Mouse (Mus musculus) megakaryocyte, embryonic 14.5 days (primary cell): ENCODE measurements at regions not wholly inside any gene's neighbourhood (a gene's known extent, or its start where the extent isn't known, plus 50 kb on each side); places are given as distances from the start of the nearest gene placed in this dataset.

Experiments
- FLI1 ChIP-seq: IDR thresholded peaks from 2 replicates; pipeline ENCODE4 v1.6.1; 2012; ENCODE audit warnings: low read length, inconsistent platforms, mixed read lengths
- GATA1 ChIP-seq: IDR thresholded peaks from 3 replicates; pipeline ENCODE4 v1.6.1; 2012; ENCODE audit warnings: mixed read lengths, low read length, inconsistent platforms, borderline replicate concordance

GRCm38 (mm10) chr2:128407076-128407475 is 183.9 kb upstream of the Spdye4c start:
- TF ChIP-seq GATA1 (no peak), FLI1 (no peak)
